Mouse (Mus musculus) retina, embryonic 14.5 days (tissue): ENCODE measurements around the gene Kti12.
A peak's percentile ranks its signal among the peaks of the same experiment; 100 is the strongest.

ENCODE experiments used
- DNase-seq: peaks from one replicate; pipeline ENCODE4 v3.0.0-alpha.2; 2015; ENCODE audit warnings: low spot score

Gene Kti12

GRCm38 (mm10) chr4:108869730-108870374 is 22.3 kb downstream of the Kti12 start:
- peak; percentile 97 for DNase-seq

GRCm38 (mm10) chr4:108873746-108874145 is 26.2 kb downstream of the Kti12 start:
- DNase-seq, result no peak

GRCm38 (mm10) chr4:108877901-108878300 is 30.3 kb downstream of the Kti12 start:
- DNase-seq, result no peak

- peak; percentile 72 for DNase-seq
These were observed 31.6 kb downstream of the Kti12 start, which contains the start of gene Rab3b for GRCm38 (mm10) chr4:108878963-108879822. Rab3b (plus strand) TSS chr4:108879063.

- DNase-seq, result peak; percentile 58
These were observed 36.2 kb downstream of the Kti12 start for GRCm38 (mm10) chr4:108883815-108884214.

- DNase-seq, result no peak
These were observed 39.9 kb downstream of the Kti12 start for GRCm38 (mm10) chr4:108887456-108887855.

GRCm38 (mm10) chr4:108890876-108891275 is 43.3 kb downstream of the Kti12 start:
- no peak for DNase-seq
